Mouse (Mus musculus) MEL (cell line): Measurements from ENCODE around the gene Arhgap21.

ENCODE experiments used
- BHLHE40 ChIP-seq: IDR thresholded peaks from 2 replicates; pipeline ENCODE4 v1.6.1; 2012; ENCODE audit warnings: low read depth, mild to moderate bottlenecking, inconsistent platforms, low read length, improper control_type of control experiment, borderline replicate concordance
- CTCF ChIP-seq, 3 experiments: IDR thresholded peaks in 2 of 3; conservative IDR thresholded peaks in 1 of 3; 2 replicates each; pipeline ENCODE4 v1.5.1; 2011 to 2012; ENCODE audit warnings: low read length in 3 of 3, low read depth in 2 of 3, mild to moderate bottlenecking in 2 of 3, improper control_type of control experiment in 1 of 3, inconsistent platforms in 1 of 3, mixed read lengths in 1 of 3, moderate library complexity in 1 of 3; ENCODE audit not compliant: control insufficient read depth in 1 of 3, insufficient read depth in 1 of 3, poor library complexity in 1 of 3, severe bottlenecking in 1 of 3
- E2F4 ChIP-seq: IDR thresholded peaks from 2 replicates; pipeline ENCODE4 v1.6.1; 2011; ENCODE audit warnings: low read depth, low read length, improper control_type of control experiment, borderline replicate concordance
- JUND ChIP-seq: IDR thresholded peaks from 2 replicates; pipeline ENCODE4 v1.6.1; 2011; ENCODE audit warnings: low read depth, mild to moderate bottlenecking, improper control_type of control experiment, low read length
- MAZ ChIP-seq: IDR thresholded peaks from 2 replicates; pipeline ENCODE4 v1.6.1; 2012; ENCODE audit warnings: low read depth, mild to moderate bottlenecking, inconsistent platforms, low read length, improper control_type of control experiment
- MXI1 ChIP-seq: IDR thresholded peaks from 2 replicates; pipeline ENCODE4 v1.6.1; 2011; ENCODE audit warnings: mild to moderate bottlenecking, low read depth, low read length, improper control_type of control experiment
- MYC ChIP-seq: IDR thresholded peaks from 2 replicates; pipeline ENCODE4 v1.6.1; 2011; ENCODE audit warnings: low read depth, mild to moderate bottlenecking, low read length, improper control_type of control experiment, moderate library complexity
- POLR2A ChIP-seq, 2 experiments: IDR thresholded peaks; 2 replicates each; pipeline ENCODE4 v1.6.1; 2011 to 2012; ENCODE audit warnings: low read length in 2 of 2, mild to moderate bottlenecking in 2 of 2, control low read depth in 1 of 2, improper control_type of control experiment in 1 of 2, low read depth in 1 of 2, moderate library complexity in 1 of 2; ENCODE audit not compliant: control insufficient read depth in 1 of 2, insufficient read depth in 1 of 2, poor library complexity in 1 of 2
- POLR2AphosphoS2 ChIP-seq: IDR thresholded peaks from 2 replicates; pipeline ENCODE4 v1.6.1; 2011; ENCODE audit warnings: low read length, improper control_type of control experiment
- RCOR1 ChIP-seq: IDR thresholded peaks from 2 replicates; pipeline ENCODE4 v1.6.1; 2012; ENCODE audit warnings: low read depth, mild to moderate bottlenecking, inconsistent platforms, low read length, improper control_type of control experiment
- TCF12 ChIP-seq: IDR thresholded peaks from 2 replicates; pipeline ENCODE4 v1.6.1; 2014; ENCODE audit warnings: low read depth, mild to moderate bottlenecking, inconsistent platforms, low read length, improper control_type of control experiment, moderate library complexity
- ZNF384 ChIP-seq: IDR thresholded peaks from 2 replicates; pipeline ENCODE4 v1.6.1; 2012; ENCODE audit warnings: low read depth, mild to moderate bottlenecking, inconsistent platforms, low read length, improper control_type of control experiment

DNA sequence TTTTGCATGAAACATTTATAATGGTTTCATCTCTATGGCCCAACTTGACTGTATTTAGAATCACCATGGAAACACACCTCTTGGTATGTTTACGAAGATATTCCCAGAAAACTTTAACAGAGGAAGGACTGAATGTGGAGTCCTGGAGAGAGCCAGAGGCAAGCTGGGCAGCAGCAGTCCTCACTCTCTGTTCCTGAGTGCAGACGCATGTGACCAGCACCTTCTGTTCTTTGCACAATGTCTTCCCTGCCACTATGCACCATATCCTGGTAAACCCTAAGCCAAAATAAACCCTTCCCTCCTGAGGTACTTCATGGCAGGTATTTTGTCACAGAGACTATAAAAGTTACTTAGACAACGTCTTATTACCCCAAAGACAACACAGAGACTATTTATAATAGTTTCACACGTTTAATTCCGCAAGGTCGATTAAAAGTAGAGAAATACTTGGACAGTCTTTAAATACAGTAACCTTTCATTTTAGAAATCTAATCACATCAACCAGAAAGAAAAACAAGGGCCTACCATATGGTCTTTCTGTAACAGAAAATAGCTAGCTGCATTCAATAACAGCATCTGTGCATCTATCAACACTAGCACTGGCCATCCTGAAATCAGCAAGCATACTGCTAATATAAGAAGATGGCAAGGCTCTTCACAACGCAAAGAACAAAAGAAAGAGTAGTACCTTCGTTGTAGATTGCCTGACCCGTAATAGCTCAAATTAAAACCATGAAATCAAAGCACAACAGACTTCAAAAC is 8.6 kb downstream of the Arhgap21 start:
- TF ChIP-seq POLR2AphosphoS2 (no peak), TCF12 (no peak), RCOR1 (no peak), MAZ (no peak), CTCF (IDR thresholded peaks at IDR 0.05 in 2 of 3, conservative IDR thresholded peaks at IDR 0.05 in 1 of 3; ENCODE audit: control insufficient read depth in 1 of 3, insufficient read depth in 1 of 3, low read depth in 2 of 3, low read length in 3 of 3, poor library complexity in 1 of 3, severe bottlenecking in 1 of 3) (no peak), ZNF384 (no peak), MXI1 (no peak), BHLHE40 (no peak), E2F4 (no peak), MYC (no peak), JUND (no peak), POLR2A (IDR thresholded peaks at IDR 0.05; ENCODE audit: control insufficient read depth in 1 of 2, insufficient read depth in 1 of 2, low read depth in 1 of 2, low read length in 2 of 2, poor library complexity in 1 of 2) (no peak)
